Mouse (Mus musculus): ENCODE results near the gene C2cd6. TPM values are rescaled to one million over a fixed set of nuclear protein-coding genes. Genes with fewer than 3 reads are reported as not detected.

Gene C2cd6
- total RNA-seq (2023) = not detected

DNA sequence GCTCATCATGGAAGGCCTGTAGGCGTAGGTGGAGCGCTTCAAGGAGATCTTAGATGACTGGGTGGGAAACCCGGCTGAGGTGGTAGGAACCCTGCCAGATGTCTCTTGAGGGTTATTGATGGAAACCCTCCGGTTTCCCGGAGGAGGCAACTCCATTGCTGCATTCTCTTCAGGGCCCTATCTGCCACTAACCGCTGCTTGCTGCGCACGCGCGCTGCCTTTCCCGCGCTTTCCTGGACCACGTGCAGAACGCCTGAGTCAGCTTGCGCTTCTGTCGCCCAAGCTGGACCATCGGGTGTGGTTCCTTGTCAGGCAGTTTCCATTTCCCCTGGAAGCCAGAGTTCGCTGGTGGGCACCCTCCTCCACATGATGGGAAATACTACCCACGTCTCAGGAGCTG, at the start of gene C2cd6:
TSS of gene C2cd6 (minus strand) at position 196 of the 400 bp plus-strand sequence.

DNA sequence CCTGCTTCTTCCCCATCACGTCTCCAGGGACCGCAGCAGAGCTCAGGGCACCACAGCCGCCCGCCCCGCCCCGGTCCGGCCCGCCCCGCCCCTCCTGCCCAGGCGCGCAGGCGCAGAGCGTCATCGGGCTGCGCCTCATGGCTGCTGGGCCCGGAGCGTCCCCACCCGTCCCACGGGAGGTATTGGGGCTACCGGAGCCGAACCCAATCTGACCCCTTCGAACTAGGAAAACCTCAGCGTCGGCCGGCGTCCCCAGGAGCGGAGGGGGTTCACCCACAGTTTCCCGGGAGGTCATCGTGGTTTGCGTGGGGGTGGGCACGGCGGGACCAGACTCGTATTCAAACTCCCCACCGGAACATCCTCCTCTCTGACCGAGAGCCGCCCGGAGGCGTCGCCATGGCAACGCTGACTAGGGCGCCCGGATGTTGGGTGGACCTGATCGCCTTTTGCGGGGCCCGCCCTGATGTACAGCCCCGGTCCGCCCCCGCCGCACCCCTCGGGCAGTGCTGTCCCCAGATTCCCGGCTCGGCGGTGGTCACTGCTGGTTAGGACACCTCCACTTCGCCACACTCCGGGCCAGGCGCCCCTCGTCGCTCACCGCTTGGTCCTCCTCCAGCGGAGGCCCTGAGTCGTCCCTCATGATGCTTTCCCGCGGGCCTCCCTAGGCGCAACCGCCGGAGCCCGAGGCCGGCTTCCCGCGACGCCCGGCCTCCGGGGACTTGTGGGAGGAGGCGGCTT, 25.2 kb upstream of the C2cd6 start, which contains the start of gene Tmem237:
TSS of gene Tmem237 (minus strand) at position 689 of the 738 bp plus-strand sequence.

Other genes with a start within 250 kb of the C2cd6 start
- 10 to 100 TPM; 69.4 to 74.4 TPM for gene Trak2, start 121.5 kb downstream of the C2cd6 start, total RNA-seq (2023)
- 10 to 100 TPM; 10.4 to 12.4 TPM for gene Stradb, start 121.4 kb downstream of the C2cd6 start, total RNA-seq (2023)
- gene Tmem237, start 25.5 kb upstream of the C2cd6 start, total RNA-seq (2023) = 1 to 10 TPM; 3.8 to 8.0 TPM
- 1 to 10 TPM; 1.0 to 1.9 TPM for gene Mpp4, start 68.5 kb upstream of the C2cd6 start, total RNA-seq (2023)
- 10 to 100 TPM; 13.6 to 13.8 TPM for gene Als2, start 142.3 kb upstream of the C2cd6 start, total RNA-seq (2023)
- not detected for gene Cdk15, start 162.0 kb upstream of the C2cd6 start, total RNA-seq (2023)

Data from T-cell, adult 66 days (primary cell).